Mouse (Mus musculus) ovary, adult 2 months (tissue): Measurements from ENCODE around the gene Gm4131. TPM values are rescaled to one million over a fixed set of nuclear protein-coding genes. Genes with fewer than 3 reads are reported as not detected.

Source experiments
- polyA plus RNA-seq: library from polyadenylated mRNA; depleted of rRNA; stranded (reverse); fragments of >200 nt; gene quantifications from 2 replicates; pipeline ENCODE4 v1.2.3, GENCODE M21; 2012; rRNA removed

Gm4131 gene
- polyA plus RNA-seq, result not detected in 2 replicates

DNA sequence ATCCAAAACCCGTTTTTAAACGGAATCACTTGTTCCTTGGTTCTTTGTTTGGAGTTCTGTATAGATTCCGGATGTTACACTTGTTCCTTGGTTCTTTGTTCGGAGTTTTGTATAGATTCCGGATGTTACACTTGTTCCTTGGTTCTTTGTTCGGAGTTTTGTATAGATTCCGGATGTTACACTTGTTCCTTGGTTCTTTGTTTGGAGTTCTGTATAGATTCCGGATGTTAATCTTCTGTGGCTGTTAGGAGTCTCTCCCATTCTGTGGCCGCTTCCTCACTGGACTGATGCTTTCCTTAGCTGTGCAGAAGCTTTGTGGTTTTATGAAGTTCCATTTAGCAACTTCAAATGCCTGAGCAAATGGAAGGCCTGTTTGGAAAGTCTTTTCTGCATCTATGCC is at the start of gene Gm4131:
Gm4131 (minus strand) TSS at position 101 of the 400 bp plus-strand sequence.

GRCm38 (mm10) chr14:62555309-62555829 is 11.4 kb downstream of the Gm4131 start, which contains the start of gene Fam124a:
Fam124a (plus strand) TSS chr14:62555737.

DNA sequence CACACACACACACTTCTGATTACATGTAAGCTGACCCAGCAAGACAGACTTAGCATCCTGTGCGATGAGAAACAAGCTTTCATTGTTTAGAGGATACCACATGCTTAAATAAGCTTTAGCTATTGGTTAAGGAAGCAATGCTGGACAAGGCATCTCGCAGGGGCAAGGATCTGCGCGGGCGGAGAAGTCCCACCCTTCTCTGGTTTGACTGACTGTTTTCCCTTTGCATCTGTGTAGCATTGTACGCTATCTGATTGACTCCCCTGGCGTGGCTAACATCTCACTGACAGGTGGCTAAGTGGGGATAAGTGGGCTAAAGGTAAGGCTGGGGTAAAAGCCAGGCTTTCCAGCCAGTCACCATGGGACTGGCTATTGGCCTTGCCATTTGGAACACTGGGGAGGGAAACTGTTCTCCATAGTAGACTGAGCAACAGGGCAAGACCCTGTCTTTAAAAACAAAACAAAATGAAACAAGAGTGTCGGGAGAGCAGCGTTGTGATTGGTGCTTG is 110.4 kb downstream of the Gm4131 start, which contains the start of gene Gucy1b2:
Gucy1b2 (minus strand) TSS at position 51 of the 509 bp plus-strand sequence.

Other genes starting within 250 kb of the Gm4131 start
- gene Gucy1b2, start 110.6 kb downstream of the Gm4131 start, polyA plus RNA-seq, result not detected in 2 replicates
- 8.4 and 10.7 TPM in 2 replicates for gene Fam124a, start 11.2 kb downstream of the Gm4131 start, polyA plus RNA-seq
- not detected in 2 replicates for gene Serpine3, start 96.7 kb upstream of the Gm4131 start, polyA plus RNA-seq
- gene Ints6, start 194.2 kb upstream of the Gm4131 start, polyA plus RNA-seq, result 10.1 and 11.6 TPM in 2 replicates